Mouse (Mus musculus) cerebellum, adult 2 months (tissue): ENCODE data around the gene Olfr1389. TPM values are rescaled to one million over a fixed set of nuclear protein-coding genes. Genes with fewer than 3 reads are reported as not detected.
"Not testable (repeated sequence)": the region's sequence is repeated elsewhere in the genome, so short reads cannot be mapped to it uniquely, and the experiment has no call there.

Experiments used
- DNase-seq, 2 experiments: peaks; one replicate each; pipeline ENCODE4 v3.0.0; 2021
- H3K27ac ChIP-seq: fragments of 200-500 bp; 2 replicates; pipeline ENCODE4 v1.5.1; 2012; ENCODE audit warnings: low read length, control low read depth, inconsistent platforms; ENCODE audit not compliant: insufficient read depth
- H3K27me3 ChIP-seq: fragments of 200-500 bp; 2 replicates; pipeline ENCODE4 v1.6.1; 2012; ENCODE audit warnings: inconsistent platforms, mild to moderate bottlenecking, low read length, moderate library complexity; ENCODE audit not compliant: control insufficient read depth, insufficient read depth
- H3K4me1 ChIP-seq: fragments of 200-500 bp; 2 replicates; pipeline ENCODE4 v1.6.1; 2011; ENCODE audit warnings: low read length; ENCODE audit not compliant: control insufficient read depth, insufficient read depth
- H3K4me3 ChIP-seq: fragments of 200-500 bp; replicated peaks from 2 replicates; pipeline ENCODE3; 2011; ENCODE audit warnings: mild to moderate bottlenecking, low read depth, low read length, control low read depth; ENCODE audit not compliant: insufficient read depth
- CTCF ChIP-seq: fragments of 200-500 bp; IDR thresholded peaks from 2 replicates; pipeline ENCODE4 v1.5.1; 2011; ENCODE audit warnings: low read depth, mild to moderate bottlenecking, control low read depth, low read length, moderate library complexity, borderline replicate concordance; ENCODE audit not compliant: insufficient read depth
- POLR2A ChIP-seq: fragments of 200-500 bp; IDR thresholded peaks from 2 replicates; pipeline ENCODE4 v1.6.1; 2011; ENCODE audit warnings: low read length, control low read depth, borderline replicate concordance; ENCODE audit not compliant: insufficient read depth
- WGBS: fragments of 180-500 bp; shearing (Covaris S2); methylation state at CpG from one replicate; pipeline ENCODE4 v1.1.7; 2018; 5-methylcytosine and 5-hydroxymethylcytosine counted together
- polyA plus RNA-seq: library from polyadenylated mRNA; depleted of rRNA; stranded (reverse); fragments of >200 nt; gene quantifications from 2 replicates; pipeline ENCODE4 v1.2.3, GENCODE M21; 2012; rRNA removed

The Olfr1389 gene
- polyA plus RNA-seq, 1 experiment = not detected

DNA sequence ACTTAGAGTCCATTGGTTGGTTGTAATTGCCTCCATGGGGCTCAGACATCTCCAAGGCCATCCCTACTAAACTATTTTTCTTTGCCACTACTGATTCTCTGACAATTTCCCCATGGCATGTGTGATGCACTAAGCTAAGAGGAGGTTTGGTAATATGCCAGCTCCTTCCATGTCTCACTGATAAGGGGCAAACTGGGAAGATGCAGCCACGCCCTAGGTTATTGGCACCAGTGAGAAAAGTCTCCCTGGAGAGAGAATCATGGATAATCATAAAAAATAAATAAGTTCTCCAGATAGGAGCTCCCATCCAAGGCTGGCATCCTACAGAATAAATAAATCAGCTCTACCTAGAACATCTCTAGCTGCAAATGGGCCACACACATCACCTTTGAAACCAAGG, 32.2 kb downstream of the Olfr1389 start, which contains the start of gene Olfr1387:
Gene Olfr1387, plus strand, starts transcription at position 301 of the 400 bp plus-strand sequence.
- no peak within 1 kb of the TSS for H3K4me3 ChIP-seq
- DNase-seq = no peak
- no peaks in the 10 kb centered on the region for H3K27me3 ChIP-seq
- 49% methylated on average over 1 of the region's 1 CpGs for WGBS
- TF ChIP-seq CTCF (no peak), POLR2A (no peak)
- H3K4me1 ChIP-seq = no peaks in the 10 kb centered on the region
- H3K27ac ChIP-seq = no peak within 1 kb of the TSS

DNA sequence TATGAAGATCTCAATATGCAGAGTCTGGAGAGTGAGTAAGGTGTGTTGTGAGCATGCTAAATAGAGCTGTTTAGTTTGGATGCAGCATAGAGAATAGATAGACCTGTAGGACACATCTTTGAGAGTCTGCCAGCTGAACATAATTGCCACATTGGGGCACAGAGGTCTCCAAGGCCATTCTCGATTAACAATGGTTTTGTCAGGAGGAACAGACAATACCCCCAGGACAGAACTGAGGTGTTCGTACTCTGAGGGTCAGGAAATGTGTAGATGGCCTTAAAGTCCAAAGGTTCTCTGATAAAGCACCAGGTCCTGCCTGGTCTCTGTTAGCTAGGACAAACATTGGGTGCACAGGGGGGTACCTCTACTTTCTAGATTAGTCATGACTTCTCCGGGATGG, 41.9 kb downstream of the Olfr1389 start, which contains the start of gene Olfr1386:
Gene Olfr1386, plus strand, starts transcription at position 301 of the 400 bp plus-strand sequence.
- DNase-seq, H3K4me1 ChIP-seq, H3K4me3 ChIP-seq, H3K27ac ChIP-seq, H3K27me3 ChIP-seq: not testable (repeated sequence)
- 85% methylated on average over 3 of the region's 3 CpGs for WGBS

Other genes with a start within 250 kb of the Olfr1389 start
- 0.11 TPM in 1 of 2 replicates, not detected in the other for gene Btnl9, start 235.9 kb upstream of the Olfr1389 start, polyA plus RNA-seq
- 22.6 and 24.6 TPM in 2 replicates for gene Zfp62, start 219.8 kb upstream of the Olfr1389 start, polyA plus RNA-seq
- 56.4 and 61.2 TPM in 2 replicates for gene Mgat1, start 178.9 kb upstream of the Olfr1389 start, polyA plus RNA-seq
- 0.08 TPM in 1 of 2 replicates, not detected in the other for gene Olfr1393, start 144.8 kb upstream of the Olfr1389 start, polyA plus RNA-seq
- gene Olfr1392, start 137.8 kb upstream of the Olfr1389 start, polyA plus RNA-seq = 0.08 and 0.15 TPM in 2 replicates
- not detected in 2 replicates for gene Olfr10, start 118.3 kb upstream of the Olfr1389 start, polyA plus RNA-seq
- not detected in 2 replicates for gene Olfr1391, start 100.3 kb upstream of the Olfr1389 start, polyA plus RNA-seq
- gene Olfr1390, start 87.9 kb upstream of the Olfr1389 start, polyA plus RNA-seq = not detected in 2 replicates
- 0.11 and 0.25 TPM in 2 replicates for gene Olfr1388, start 13.6 kb downstream of the Olfr1389 start, polyA plus RNA-seq
- gene Olfr1387, start 32.3 kb downstream of the Olfr1389 start, polyA plus RNA-seq = not detected in 2 replicates
- gene Olfr1386, start 42.0 kb downstream of the Olfr1389 start, polyA plus RNA-seq = not detected in 2 replicates
- gene Olfr1385, start 66.0 kb downstream of the Olfr1389 start, polyA plus RNA-seq = 0.03 TPM in 1 of 2 replicates, not detected in the other
- not detected in 2 replicates for gene Olfr1384, start 83.7 kb downstream of the Olfr1389 start, polyA plus RNA-seq
- not detected in 2 replicates for gene Olfr1383, start 96.6 kb downstream of the Olfr1389 start, polyA plus RNA-seq
- gene Olfr1382, start 105.2 kb downstream of the Olfr1389 start, polyA plus RNA-seq = not detected in 2 replicates
- not detected in 2 replicates for gene Olfr1381, start 120.4 kb downstream of the Olfr1389 start, polyA plus RNA-seq
- not detected in 2 replicates for gene Olfr1380, start 133.8 kb downstream of the Olfr1389 start, polyA plus RNA-seq
- gene Flt4, start 186.2 kb downstream of the Olfr1389 start, polyA plus RNA-seq = 2.2 and 2.3 TPM in 2 replicates
- 0.40 TPM in 1 of 2 replicates, not detected in the other for gene Scgb3a1, start 240.5 kb downstream of the Olfr1389 start, polyA plus RNA-seq